Mouse (Mus musculus) MEL (cell line): ENCODE data around the gene Islr2. TPM values are rescaled to one million over a fixed set of nuclear protein-coding genes. Genes with fewer than 3 reads are reported as not detected.

Experiments
- DNase-seq: peaks from one replicate; pipeline ENCODE4 v3.0.0; 2011; ENCODE audit warnings: low read depth, low spot score
- H3K27ac ChIP-seq: 2 replicates; pipeline ENCODE4 v1.5.1; 2012; ENCODE audit warnings: low read depth, mild to moderate bottlenecking, control low read depth, low read length, moderate library complexity; ENCODE audit not compliant: control insufficient read depth
- H3K27me3 ChIP-seq, 2 experiments: fragments of 150-350 bp in 1 of 2; sonication (generic) in 1 of 2; 2 replicates each; pipeline ENCODE4 v1.6.1; 2012; ENCODE audit warnings: low read length in 2 of 2, mild to moderate bottlenecking in 2 of 2, improper control_type of control experiment in 1 of 2, moderate library complexity in 1 of 2; ENCODE audit not compliant: insufficient read depth in 2 of 2, control insufficient read depth in 1 of 2
- H3K36me3 ChIP-seq, 2 experiments: 2 replicates each; pipeline ENCODE4 v1.6.1; 2012 to 2014; ENCODE audit warnings: low read length in 2 of 2, improper control_type of control experiment in 1 of 2, inconsistent platforms in 1 of 2, mild to moderate bottlenecking in 1 of 2; ENCODE audit not compliant: insufficient read depth in 2 of 2, control insufficient read depth in 1 of 2
- H3K4me1 ChIP-seq, 2 experiments: fragments of 150-350 bp in 1 of 2; sonication (generic) in 1 of 2; 2 replicates each; pipeline ENCODE4 v1.6.1; 2012; ENCODE audit warnings: low read length in 2 of 2, improper control_type of control experiment in 1 of 2, mild to moderate bottlenecking in 1 of 2; ENCODE audit not compliant: insufficient read depth in 2 of 2, control insufficient read depth in 1 of 2
- H3K4me3 ChIP-seq, 2 experiments: fragments of 150-350 bp in 1 of 2; sonication (generic) in 1 of 2; 2 replicates each; pipeline ENCODE4 v1.5.1; 2012; ENCODE audit warnings: low read depth in 2 of 2, low read length in 2 of 2, mild to moderate bottlenecking in 2 of 2, moderate library complexity in 2 of 2, control low read depth in 1 of 2, improper control_type of control experiment in 1 of 2; ENCODE audit not compliant: control insufficient read depth in 1 of 2, insufficient read depth in 1 of 2
- H3K79me2 ChIP-seq: 2 replicates; pipeline ENCODE4 v1.6.1; 2012; ENCODE audit warnings: mild to moderate bottlenecking, low read length, moderate library complexity; ENCODE audit not compliant: control insufficient read depth, poor library complexity, insufficient read depth
- H3K9ac ChIP-seq: 2 replicates; pipeline ENCODE4 v1.6.1; 2012; ENCODE audit warnings: low read depth, mild to moderate bottlenecking, control low read depth, low read length, moderate library complexity; ENCODE audit not compliant: control insufficient read depth, poor library complexity, severe bottlenecking
- H3K9me3 ChIP-seq: fragments of 150-350 bp; sonication (generic); replicated peaks from 2 replicates; pipeline ENCODE4 v1.6.1; 2012; ENCODE audit warnings: mild to moderate bottlenecking, low read length, improper control_type of control experiment, moderate library complexity; ENCODE audit not compliant: insufficient read depth
- BHLHE40 ChIP-seq: IDR thresholded peaks from 2 replicates; pipeline ENCODE4 v1.6.1; 2012; ENCODE audit warnings: low read depth, mild to moderate bottlenecking, inconsistent platforms, low read length, improper control_type of control experiment, borderline replicate concordance
- EP300 ChIP-seq, 2 experiments: IDR thresholded peaks; 2 replicates each; pipeline ENCODE4 v1.6.1; 2011; ENCODE audit warnings: improper control_type of control experiment in 2 of 2, low read length in 2 of 2, low read depth in 1 of 2, mild to moderate bottlenecking in 1 of 2
- GATA1 ChIP-seq: IDR thresholded peaks from 2 replicates; pipeline ENCODE4 v1.6.1; 2011; ENCODE audit warnings: low read depth, low read length, improper control_type of control experiment
- JUND ChIP-seq: IDR thresholded peaks from 2 replicates; pipeline ENCODE4 v1.6.1; 2011; ENCODE audit warnings: low read depth, mild to moderate bottlenecking, improper control_type of control experiment, low read length
- KAT2A ChIP-seq: conservative IDR thresholded peaks from 2 replicates; pipeline ENCODE4 v1.6.1; 2012; ENCODE audit warnings: low read depth, low read length, improper control_type of control experiment, inconsistent platforms
- MEF2A ChIP-seq: IDR thresholded peaks from 2 replicates; pipeline ENCODE4 v1.6.1; 2014; ENCODE audit warnings: low read depth, mild to moderate bottlenecking, inconsistent platforms, low read length, improper control_type of control experiment; ENCODE audit not compliant: poor library complexity, insufficient replicate concordance, severe bottlenecking; ENCODE audit errors: extremely low read depth
- MXI1 ChIP-seq: IDR thresholded peaks from 2 replicates; pipeline ENCODE4 v1.6.1; 2011; ENCODE audit warnings: mild to moderate bottlenecking, low read depth, low read length, improper control_type of control experiment
- NRF1 ChIP-seq: IDR thresholded peaks from 2 replicates; pipeline ENCODE4 v1.6.1; 2014; ENCODE audit warnings: low read depth, mild to moderate bottlenecking, inconsistent platforms, low read length, improper control_type of control experiment, moderate library complexity; ENCODE audit not compliant: poor library complexity, insufficient read depth, severe bottlenecking
- RCOR1 ChIP-seq: IDR thresholded peaks from 2 replicates; pipeline ENCODE4 v1.6.1; 2012; ENCODE audit warnings: low read depth, mild to moderate bottlenecking, inconsistent platforms, low read length, improper control_type of control experiment
- SMC3 ChIP-seq: IDR thresholded peaks from 2 replicates; pipeline ENCODE4 v1.6.1; 2011; ENCODE audit warnings: low read depth, low read length, improper control_type of control experiment
- TAL1 ChIP-seq: IDR thresholded peaks from 2 replicates; pipeline ENCODE4 v1.6.1; 2012; ENCODE audit warnings: mild to moderate bottlenecking, inconsistent platforms, low read length, moderate library complexity, mixed read lengths
- TBP ChIP-seq: IDR thresholded peaks from 2 replicates; pipeline ENCODE4 v1.8.0; 2011; ENCODE audit warnings: low read depth, low read length, improper control_type of control experiment
- TCF12 ChIP-seq: IDR thresholded peaks from 2 replicates; pipeline ENCODE4 v1.6.1; 2014; ENCODE audit warnings: low read depth, mild to moderate bottlenecking, inconsistent platforms, low read length, improper control_type of control experiment, moderate library complexity
- USF1 ChIP-seq: IDR thresholded peaks from 2 replicates; pipeline ENCODE4 v1.6.1; 2014; ENCODE audit warnings: low read depth, mild to moderate bottlenecking, inconsistent platforms, low read length, improper control_type of control experiment, moderate library complexity
- ZKSCAN1 ChIP-seq: IDR thresholded peaks from 2 replicates; pipeline ENCODE4 v1.6.1; 2012; ENCODE audit warnings: low read depth, mild to moderate bottlenecking, inconsistent platforms, low read length, improper control_type of control experiment, moderate library complexity
- ZMIZ1 ChIP-seq: IDR thresholded peaks from 2 replicates; pipeline ENCODE4 v1.6.1; 2012; ENCODE audit warnings: low read depth, mild to moderate bottlenecking, inconsistent platforms, low read length, improper control_type of control experiment, moderate library complexity
- ZNF384 ChIP-seq: IDR thresholded peaks from 2 replicates; pipeline ENCODE4 v1.6.1; 2012; ENCODE audit warnings: low read depth, mild to moderate bottlenecking, inconsistent platforms, low read length, improper control_type of control experiment
- polyA plus RNA-seq, 2 experiments: library from polyadenylated mRNA; stranded (reverse) in 1 of 2; unstranded in 1 of 2; fragments of >175 nt in 1 of 2; fragments of >200 nt in 1 of 2; gene quantifications; 2 replicates each; pipeline versions ENCODE4 v1.2.1 to v1.2.4; 2012; ENCODE audit warnings: low replicate concordance in 2 of 2, low read depth in 1 of 2; ENCODE audit not compliant: insufficient read length in 2 of 2, insufficient read depth in 1 of 2, missing spikeins in 1 of 2
- total RNA-seq: library from RNA; depleted of rRNA; stranded (reverse); fragments of 300-350 nt; gene quantifications from 2 replicates; pipeline ENCODE4 v1.2.3, GENCODE M21; 2012

The Islr2 gene
- total and polyA plus RNA-seq, 3 experiments: 0.15 to 0.17 TPM; not detected in 1

DNA sequence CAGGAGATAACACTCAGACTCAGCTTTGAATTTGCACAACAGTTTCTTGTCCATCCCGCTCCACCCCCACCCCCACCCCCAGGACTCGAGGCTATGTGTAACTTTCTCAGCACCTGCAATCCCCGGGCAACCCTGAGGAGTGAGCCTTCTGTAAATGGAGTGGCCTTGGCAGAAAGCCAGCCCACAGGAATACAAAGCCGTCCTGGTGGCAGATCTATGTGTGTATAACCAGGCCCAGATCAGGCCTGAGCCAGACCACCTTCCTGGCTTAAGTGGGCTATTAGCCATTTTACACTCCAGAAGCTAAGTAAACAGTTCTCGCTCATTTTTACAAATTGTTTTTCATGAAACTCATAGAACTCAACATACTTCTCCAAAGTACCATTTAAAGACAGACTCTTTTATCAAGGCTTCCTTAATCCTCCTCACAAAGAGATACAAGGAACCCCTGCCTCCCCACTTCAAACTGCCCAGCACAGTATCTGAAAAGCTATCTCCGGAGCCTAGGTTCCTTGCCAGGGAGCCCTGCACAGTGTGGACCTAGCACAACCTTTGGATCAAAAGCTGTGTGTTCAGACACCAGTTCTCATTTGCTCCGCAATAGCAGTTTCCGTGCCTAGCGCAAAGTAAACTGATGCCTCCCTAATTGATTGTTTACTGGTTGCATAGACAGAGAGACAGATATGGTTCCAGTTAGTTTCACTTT, 37.8 kb upstream of the Islr2 start:
- H3K4me1 ChIP-seq: peaks cover 18 to 38% of the 10 kb centered on the region in 2 experiments
- peaks cover 7 to 45% of the 10 kb centered on the region in 2 experiments for H3K36me3 ChIP-seq
- H3K9ac ChIP-seq: peak overlapping the region; percentile 31
- peak; percentile 71 for DNase-seq
- H3K4me3 ChIP-seq: peak overlapping the region in 1 of 2 experiments; percentile 3; a peak in 1 of 4 replicates
- peaks cover 45% of the 10 kb centered on the region for H3K79me2 ChIP-seq
- no peaks in the 10 kb centered on the region for H3K27me3 ChIP-seq
- H3K9me3 ChIP-seq: no peaks in the 10 kb centered on the region
- peak overlapping the region; percentile 71 for H3K27ac ChIP-seq
- no peak for TF ChIP-seq ZKSCAN1
- TF ChIP-seq EP300 (IDR thresholded peaks at IDR 0.05; ENCODE audit: low read depth in 1 of 2, low read length in 2 of 2): peak; percentile 24 to 47; a peak in 2 of 4 replicates

DNA sequence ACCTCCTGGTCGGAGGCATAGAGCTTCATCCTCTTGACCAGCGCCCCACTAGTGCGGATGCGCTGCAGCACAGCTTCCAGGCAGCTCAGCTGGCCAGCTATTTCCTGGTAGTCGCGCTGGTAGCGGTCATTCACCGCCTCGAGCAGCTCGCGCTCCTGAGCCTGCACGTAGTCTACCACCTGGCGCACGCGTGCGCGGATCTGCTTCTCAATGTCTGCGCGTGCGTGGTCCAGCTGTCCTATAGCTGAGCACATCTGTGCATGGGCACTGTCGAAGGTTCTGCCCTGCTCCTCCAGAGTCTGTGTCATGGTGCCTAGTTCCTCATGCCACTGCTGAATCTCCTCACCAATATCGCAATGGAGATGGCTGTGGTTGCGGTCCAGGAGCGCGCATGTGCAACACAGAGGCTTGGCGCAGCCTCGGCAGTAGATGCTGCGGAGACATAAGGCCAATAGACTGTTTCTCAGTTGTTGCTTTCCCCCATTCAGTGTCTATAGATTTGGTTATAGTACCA, 30.4 kb upstream of the Islr2 start:
- no peak overlapping the region for H3K27ac ChIP-seq
- peaks cover 19 to 22% of the 10 kb centered on the region in 2 experiments for H3K36me3 ChIP-seq
- no peaks in the 10 kb centered on the region for H3K27me3 ChIP-seq
- H3K79me2 ChIP-seq: peaks cover 5% of the 10 kb centered on the region
- TF ChIP-seq ZMIZ1 (no peak), TAL1 (no peak), TBP (no peak), ZNF384 (no peak), RCOR1 (no peak), MEF2A (no peak), NRF1 (no peak), JUND (no peak), TCF12 (no peak), MXI1 (no peak), SMC3 (no peak), KAT2A (no peak), BHLHE40 (no peak), GATA1 (no peak), USF1 (no peak)
- TF ChIP-seq, all 39 proteins: peak for 0
- no peaks in the 10 kb centered on the region for H3K9me3 ChIP-seq
- H3K4me1 ChIP-seq: peaks cover 0 to 16% of the 10 kb centered on the region in 2 experiments; a peak in 3 of 4 replicates
- H3K9ac ChIP-seq: no peak overlapping the region
- H3K4me3 ChIP-seq: no peak overlapping the region
- DNase-seq: no peak
